Mouse (Mus musculus) liver, embryonic 12.5 days (tissue): ENCODE results near the gene Pou2f3. TPM values are rescaled to one million over a fixed set of nuclear protein-coding genes. Genes with fewer than 3 reads are reported as not detected.
"Not testable (repeated sequence)": the region's sequence is repeated elsewhere in the genome, so short reads cannot be mapped to it uniquely, and the experiment has no call there.

ENCODE experiments used
- ATAC-seq: fragments of 200-750 bp; cut with Nextera tagmentation; 2 replicates; pipeline ENCODE4 v1.8.0; 2017; ENCODE audit warnings: moderate number of reproducible peaks, mild to moderate bottlenecking, moderate library complexity
- H3K27ac ChIP-seq: fragments of 300-500 bp; sonication (generic); 2 replicates; pipeline ENCODE4 v1.5.1; 2016; ENCODE audit warnings: mild to moderate bottlenecking
- H3K27me3 ChIP-seq: fragments of 300-500 bp; sonication (generic); replicated peaks from 2 replicates; pipeline ENCODE4 v1.6.1; 2016; ENCODE audit warnings: mild to moderate bottlenecking, moderate library complexity
- H3K36me3 ChIP-seq: fragments of 300-500 bp; sonication (generic); 2 replicates; pipeline ENCODE4 v1.6.1; 2016; ENCODE audit warnings: mild to moderate bottlenecking, moderate library complexity
- H3K4me1 ChIP-seq: fragments of 300-500 bp; sonication (generic); 2 replicates; pipeline ENCODE4 v1.6.1; 2016
- H3K4me2 ChIP-seq: fragments of 300-500 bp; sonication (generic); 2 replicates; pipeline ENCODE4 v1.6.1; 2016; ENCODE audit warnings: mild to moderate bottlenecking, moderate library complexity
- H3K4me3 ChIP-seq: fragments of 300-500 bp; sonication (generic); 2 replicates; pipeline ENCODE4 v1.5.1; 2016; ENCODE audit warnings: mild to moderate bottlenecking, moderate library complexity
- H3K9ac ChIP-seq: fragments of 300-500 bp; sonication (generic); 2 replicates; pipeline ENCODE4 v1.6.1; 2016; ENCODE audit warnings: mild to moderate bottlenecking, moderate library complexity
- H3K9me3 ChIP-seq: fragments of 300-500 bp; sonication (generic); replicated peaks from 2 replicates; pipeline ENCODE4 v1.6.1; 2016; ENCODE audit warnings: mild to moderate bottlenecking, moderate library complexity
- WGBS: fragments of 180-500 bp; shearing (Covaris S2); methylation state at CpG from one replicate; pipeline ENCODE4 v1.1.7; 2016; ENCODE audit not compliant: insufficient replicate concordance; 5-methylcytosine and 5-hydroxymethylcytosine counted together
- polyA plus RNA-seq: library from polyadenylated mRNA; unstranded; fragments of >200 nt; fragmentation: Nextera tagmentation; extraction: Ambion mirVana; gene quantifications from 2 replicates; pipeline ENCODE4 v1.2.1, GENCODE M21; 2016

Gene Pou2f3
- polyA plus RNA-seq, 1 experiment from 2014 or later: not detected

DNA sequence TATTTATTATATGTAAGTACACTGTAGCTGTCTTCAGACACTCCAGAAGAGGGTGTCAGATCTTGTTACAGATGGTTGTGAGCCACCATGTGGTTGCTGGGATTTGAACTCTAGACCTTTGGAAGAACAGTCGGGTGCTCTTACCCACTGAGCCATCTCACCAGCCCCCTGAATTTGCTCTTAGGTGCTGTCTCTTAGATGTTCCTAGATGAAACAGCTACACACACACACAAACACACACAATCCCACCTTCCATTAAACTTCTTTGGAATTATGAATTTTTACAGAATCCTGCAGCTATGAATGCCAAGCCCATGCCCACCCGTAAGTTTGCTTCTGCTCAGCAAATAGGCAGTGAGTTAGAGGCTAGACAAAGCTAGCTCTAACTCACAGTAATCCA lies 88.2 kb downstream of the Pou2f3 start:
- peaks cover 58% of the 10 kb centered on the region for H3K27me3 ChIP-seq
- H3K4me1 ChIP-seq, H3K36me3 ChIP-seq, H3K4me3 ChIP-seq, H3K4me2 ChIP-seq, H3K27ac ChIP-seq, H3K9ac ChIP-seq, ATAC-seq, H3K9me3 ChIP-seq: not testable (repeated sequence)
- WGBS: 69% methylated on average over 2 of the region's 2 CpGs

DNA sequence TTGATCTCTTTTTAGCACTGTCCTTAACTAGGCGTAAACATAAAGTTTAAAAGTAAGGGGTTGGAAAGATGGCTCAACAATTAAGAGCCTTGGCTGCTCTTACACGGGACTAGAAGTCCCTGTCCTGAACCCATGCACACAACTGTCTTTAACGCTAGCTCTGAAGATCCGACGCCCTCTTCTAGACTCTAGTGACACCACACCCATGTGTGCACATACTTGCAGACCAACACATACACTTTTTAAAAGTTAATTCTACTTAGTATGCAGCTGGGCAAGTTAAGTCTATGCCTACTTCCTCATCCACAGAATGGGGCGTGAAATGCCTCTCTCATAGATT lies 93.2 kb downstream of the Pou2f3 start:
- Histone ChIP-seq H3K27me3 (peaks cover 84% of the 10 kb centered on the region), H3K9ac (0 out of 2 replicates have a peak overlapping the region, but pooled peaks have one; percentile 71), H3K4me3 (peak overlapping the region; percentile 64; the same call in 1 of the 2 replicates), H3K36me3 (no peaks in the 10 kb centered on the region), H3K27ac (no peak overlapping the region), H3K4me2 (peak overlapping the region; percentile 89), H3K4me1 (peaks cover 31% of the 10 kb centered on the region), H3K9me3 (no peaks in the 10 kb centered on the region)
- ATAC-seq: no peak
- 68% methylated on average over 6 of the region's 6 CpGs for WGBS

GRCm38 (mm10) chr9:43116134-43116996 lies 93.8 kb downstream of the Pou2f3 start, which contains the start of gene Tmem136:
Tmem136 (minus strand) TSS chr9:43116570.
- H3K27ac ChIP-seq: peak within 1 kb of the TSS; percentile 82

GRCm38 (mm10) chr9:43115431-43116133 lies 94.6 kb downstream of the Pou2f3 start:
- Histone ChIP-seq H3K4me2 (peak overlapping the region; percentile 89), H3K9ac (peak overlapping the region; percentile 71), H3K4me3 (peak overlapping the region; percentile 64), H3K36me3 (no peaks in the 10 kb centered on the region), H3K9me3 (no peaks in the 10 kb centered on the region), H3K4me1 (peaks cover 31% of the 10 kb centered on the region), H3K27ac (peak overlapping the region; percentile 74), H3K27me3 (peaks cover 89% of the 10 kb centered on the region)
- ATAC-seq: no peak
- WGBS: 28% methylated on average over 12 of the region's 12 CpGs

More at GRCm38 (mm10) chr9:43116134-43116996, 93.8 kb downstream of the Pou2f3 start, which contains the start of gene Tmem136:
- Histone ChIP-seq H3K36me3 (no peaks in the 10 kb centered on the region), H3K4me1 (peaks cover 31% of the 10 kb centered on the region), H3K4me2 (peak within 1 kb of the TSS; percentile 89), H3K4me3 (peak within 1 kb of the TSS; percentile 64), H3K9ac (peak within 1 kb of the TSS; percentile 71), H3K27me3 (peaks cover 88% of the 10 kb centered on the region), H3K9me3 (no peaks in the 10 kb centered on the region)
- 6% methylated on average over 55 of the region's 55 CpGs for WGBS
- peak; percentile 98 for ATAC-seq

GRCm38 (mm10) chr9:43114833-43115232 lies 95.3 kb downstream of the Pou2f3 start:
- H3K4me3 ChIP-seq: no peak overlapping the region
- no peaks in the 10 kb centered on the region for H3K36me3 ChIP-seq
- no peak overlapping the region for H3K27ac ChIP-seq
- H3K4me2 ChIP-seq: no peak overlapping the region
- no peak for ATAC-seq
- 74% methylated on average over 4 of the region's 4 CpGs for WGBS
- peaks cover 90% of the 10 kb centered on the region for H3K27me3 ChIP-seq
- no peaks in the 10 kb centered on the region for H3K9me3 ChIP-seq
- peaks cover 31% of the 10 kb centered on the region for H3K4me1 ChIP-seq
- H3K9ac ChIP-seq: no peak overlapping the region

DNA sequence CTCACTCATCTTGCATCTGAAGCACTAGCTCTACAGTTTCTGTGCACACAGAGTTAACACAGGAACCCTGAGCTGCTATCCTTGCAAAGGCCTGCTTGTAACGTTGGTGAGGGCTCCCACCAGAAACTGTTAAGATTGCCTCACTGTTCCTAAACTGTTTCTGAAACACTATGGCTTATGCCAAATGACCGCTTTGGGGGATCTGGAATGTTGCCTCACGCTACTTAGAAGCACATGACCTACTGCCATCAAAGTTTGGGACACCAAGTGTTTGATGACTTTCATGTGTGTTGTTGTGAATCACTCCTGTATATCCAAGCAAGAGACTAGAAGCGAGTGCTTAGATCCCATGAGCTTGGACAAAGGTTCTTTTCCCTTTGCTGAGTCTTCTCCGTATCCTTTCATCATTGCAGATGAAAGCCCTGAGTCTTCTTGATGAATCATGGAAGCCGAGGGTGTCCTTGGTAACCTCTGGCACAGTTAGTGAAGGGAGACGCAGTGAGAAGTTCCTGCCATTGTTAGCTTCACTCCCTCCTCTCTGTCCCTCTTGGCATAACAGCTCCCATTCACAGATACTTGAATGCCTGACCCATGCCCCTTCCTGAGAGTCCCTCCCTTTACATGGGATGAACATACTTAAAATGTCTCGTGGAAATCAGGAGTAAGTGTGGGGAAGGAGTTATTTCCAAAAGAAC lies 99.7 kb downstream of the Pou2f3 start:
- no peaks in the 10 kb centered on the region for H3K9me3 ChIP-seq
- WGBS: 65% methylated on average over 8 of the region's 8 CpGs
- ATAC-seq: no peak
- peaks cover 95% of the 10 kb centered on the region for H3K27me3 ChIP-seq
- no peak overlapping the region for H3K27ac ChIP-seq
- no peak overlapping the region for H3K4me2 ChIP-seq
- no peaks in the 10 kb centered on the region for H3K36me3 ChIP-seq
- H3K4me1 ChIP-seq: peaks cover 18% of the 10 kb centered on the region
- H3K9ac ChIP-seq: no peak overlapping the region
- no peak overlapping the region for H3K4me3 ChIP-seq

DNA sequence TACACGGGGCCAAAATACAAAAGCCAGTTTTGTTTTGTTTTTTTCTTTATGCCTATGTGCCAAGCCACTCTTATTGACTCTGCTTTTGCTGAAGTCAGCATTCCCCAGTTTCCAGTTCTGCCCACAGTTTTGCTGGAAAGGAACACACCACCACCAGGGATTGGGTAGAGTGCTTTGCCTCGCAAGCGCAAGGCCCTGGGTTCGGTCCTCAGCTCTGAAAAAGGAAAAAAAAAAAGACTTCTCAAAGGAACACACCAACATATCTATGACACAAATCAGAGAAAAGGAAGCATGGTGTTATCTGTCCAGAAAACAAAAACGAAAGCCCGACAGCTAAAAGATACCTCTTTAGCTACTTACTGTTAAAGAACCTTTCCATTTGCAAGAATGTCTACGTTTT lies 101.0 kb downstream of the Pou2f3 start:
- Histone ChIP-seq H3K9ac (no peak overlapping the region), H3K4me1 (peaks cover 14% of the 10 kb centered on the region), H3K4me2 (no peak overlapping the region), H3K27me3 (peaks cover 82% of the 10 kb centered on the region), H3K27ac (no peak overlapping the region), H3K36me3 (no peaks in the 10 kb centered on the region), H3K4me3 (no peak overlapping the region), H3K9me3 (no peaks in the 10 kb centered on the region)
- WGBS: 68% methylated on average over 7 of the region's 7 CpGs
- ATAC-seq: no peak

DNA sequence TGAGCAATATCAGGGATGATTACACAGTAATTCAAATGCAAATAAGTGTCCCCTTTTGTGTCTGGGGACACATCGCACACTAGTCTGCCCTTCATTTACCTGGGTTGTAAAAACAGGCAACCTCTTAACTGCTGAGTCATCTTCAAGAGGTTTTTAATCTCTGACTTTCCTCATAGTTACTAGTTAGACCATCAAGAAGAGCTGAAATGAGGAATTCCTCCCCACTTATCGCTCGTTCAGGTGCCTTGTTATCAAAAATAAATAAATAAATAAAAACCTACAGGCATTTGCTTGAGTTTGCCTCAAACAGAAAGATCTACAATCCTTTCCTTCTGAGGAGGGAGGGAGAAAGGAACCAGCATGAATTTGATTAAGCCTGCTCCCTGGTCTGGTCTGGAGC lies 101.4 kb downstream of the Pou2f3 start:
- WGBS: 62% methylated on average over 3 of the region's 3 CpGs
- H3K4me2 ChIP-seq: no peak overlapping the region
- peaks cover 78% of the 10 kb centered on the region for H3K27me3 ChIP-seq
- no peak for ATAC-seq
- H3K4me1 ChIP-seq: peaks cover 18% of the 10 kb centered on the region
- no peak overlapping the region for H3K9ac ChIP-seq
- no peak overlapping the region for H3K4me3 ChIP-seq
- no peaks in the 10 kb centered on the region for H3K9me3 ChIP-seq
- no peak overlapping the region for H3K27ac ChIP-seq
- H3K36me3 ChIP-seq: no peaks in the 10 kb centered on the region

DNA sequence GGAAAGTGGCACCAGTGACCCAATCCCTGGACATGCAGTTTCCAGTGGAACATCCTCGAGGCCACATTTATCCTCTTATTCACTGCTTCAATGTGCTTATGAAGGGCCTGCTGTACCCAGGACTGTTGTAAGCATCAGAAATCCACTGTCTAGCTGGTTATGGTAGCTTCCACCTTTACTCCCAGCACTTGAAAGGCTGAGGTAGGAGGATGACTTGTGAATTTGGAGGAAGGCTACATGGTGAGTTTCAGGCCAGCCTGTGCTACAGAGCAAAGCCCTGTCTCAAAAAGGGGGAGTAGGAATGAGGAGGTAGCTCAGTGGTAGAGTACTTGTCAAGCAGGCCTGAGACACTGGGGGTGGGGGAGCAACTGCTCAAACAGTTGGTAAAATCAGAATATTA lies 102.1 kb downstream of the Pou2f3 start:
- no peak overlapping the region for H3K9ac ChIP-seq
- no peak for ATAC-seq
- WGBS: 68% methylated on average over 1 of the region's 1 CpGs
- H3K9me3 ChIP-seq: no peaks in the 10 kb centered on the region
- no peak overlapping the region for H3K27ac ChIP-seq
- no peaks in the 10 kb centered on the region for H3K36me3 ChIP-seq
- H3K4me3 ChIP-seq: no peak overlapping the region
- H3K4me2 ChIP-seq: no peak overlapping the region
- H3K4me1 ChIP-seq: peaks cover 25% of the 10 kb centered on the region
- H3K27me3 ChIP-seq: peaks cover 73% of the 10 kb centered on the region

- Histone ChIP-seq H3K9me3 (no peaks in the 10 kb centered on the region), H3K4me2 (no peak overlapping the region), H3K9ac (no peak overlapping the region), H3K4me3 (no peak overlapping the region), H3K36me3 (no peaks in the 10 kb centered on the region), H3K4me1 (peaks cover 30% of the 10 kb centered on the region), H3K27ac (no peak overlapping the region), H3K27me3 (peaks cover 70% of the 10 kb centered on the region)
- 46% methylated on average over 5 of the region's 5 CpGs for WGBS
- no peak for ATAC-seq
Observed at GRCm38 (mm10) chr9:43107555-43107954, 102.6 kb downstream of the Pou2f3 start.

DNA sequence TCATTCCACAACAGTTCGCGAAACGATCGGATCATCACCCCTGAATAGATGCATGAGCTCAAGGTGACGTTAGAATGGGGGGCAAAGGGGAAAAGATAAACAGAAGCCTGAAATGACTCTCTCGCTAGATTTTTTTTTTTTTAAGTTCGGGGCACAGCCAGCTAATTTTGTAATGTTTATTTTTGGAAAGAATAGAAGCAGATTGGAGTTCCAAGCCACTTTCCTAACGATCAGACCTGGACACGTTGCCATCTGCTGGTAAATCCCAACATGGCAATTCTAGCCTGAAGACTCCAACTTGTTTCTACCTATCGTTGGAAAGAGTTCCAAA lies 103.0 kb downstream of the Pou2f3 start, which contains the start of gene Arhgef12:
Arhgef12 (minus strand) TSS at position 53 of the 331 bp plus-strand sequence.
- ATAC-seq: no peak
- H3K36me3 ChIP-seq: no peaks in the 10 kb centered on the region
- peak within 1 kb of the TSS; percentile 91 for H3K4me3 ChIP-seq
- WGBS: 40% methylated on average over 10 of the region's 10 CpGs
- no peaks in the 10 kb centered on the region for H3K9me3 ChIP-seq
- peak within 1 kb of the TSS; percentile 81 for H3K4me2 ChIP-seq
- peaks cover 34% of the 10 kb centered on the region for H3K4me1 ChIP-seq
- H3K27me3 ChIP-seq: peaks cover 66% of the 10 kb centered on the region
- H3K9ac ChIP-seq: peak within 1 kb of the TSS; percentile 94
- peak within 1 kb of the TSS; percentile 97 for H3K27ac ChIP-seq
